Mouse (Mus musculus) 416B (cell line): ENCODE results near the gene B230118H07Rik.

ENCODE experiments used
- DNase-seq: peaks from one replicate; pipeline ENCODE4 v3.0.0; 2011; ENCODE audit warnings: low read depth

Gene B230118H07Rik

GRCm38 (mm10) chr2:101649114-101649671, at the start of gene B230118H07Rik, which contains the start of gene Rag1:
B230118H07Rik (minus strand) TSS chr2:101649532.
Rag1 (minus strand) TSS chr2:101649501.
- DNase-seq, result no peak

- no peak for DNase-seq
Measured at GRCm38 (mm10) chr2:101695584-101695983, 46.3 kb upstream of the B230118H07Rik start.

- peak; percentile 49 for DNase-seq
Measured at GRCm38 (mm10) chr2:101693577-101694215, 44.4 kb upstream of the B230118H07Rik start.

- no peak for DNase-seq
Measured at GRCm38 (mm10) chr2:101693043-101693442, 43.7 kb upstream of the B230118H07Rik start.

- no peak for DNase-seq
Measured at GRCm38 (mm10) chr2:101690252-101690827, 41.0 kb upstream of the B230118H07Rik start.

GRCm38 (mm10) chr2:101688011-101688410, 38.7 kb upstream of the B230118H07Rik start:
- no peak for DNase-seq

- DNase-seq, result no peak
Measured at GRCm38 (mm10) chr2:101684421-101684820, 35.1 kb upstream of the B230118H07Rik start.

GRCm38 (mm10) chr2:101679164-101679784, 29.9 kb upstream of the B230118H07Rik start:
- peak; percentile 34 for DNase-seq

GRCm38 (mm10) chr2:101678236-101679021, 29.1 kb upstream of the B230118H07Rik start, which contains the start of gene Traf6:
Traf6 (plus strand) TSS chr2:101678429.
- DNase-seq, result peak; percentile 87

- no peak for DNase-seq
Measured at GRCm38 (mm10) chr2:101673547-101673946, 24.2 kb upstream of the B230118H07Rik start.

GRCm38 (mm10) chr2:101668751-101669150, 19.4 kb upstream of the B230118H07Rik start:
- DNase-seq, result no peak

GRCm38 (mm10) chr2:101665703-101666092, 16.4 kb upstream of the B230118H07Rik start:
- DNase-seq, result no peak

- peak; percentile 72 for DNase-seq
Measured at GRCm38 (mm10) chr2:101665058-101665702, 15.8 kb upstream of the B230118H07Rik start.

- no peak for DNase-seq
Measured at GRCm38 (mm10) chr2:101660536-101660935, 11.2 kb upstream of the B230118H07Rik start.

GRCm38 (mm10) chr2:101652921-101653597, 3.7 kb upstream of the B230118H07Rik start:
- peak; percentile 68 for DNase-seq

- no peak for DNase-seq
Measured at GRCm38 (mm10) chr2:101652204-101652920, 3.0 kb upstream of the B230118H07Rik start.

- no peak for DNase-seq
Measured at GRCm38 (mm10) chr2:101650446-101650845, 1.1 kb upstream of the B230118H07Rik start.

GRCm38 (mm10) chr2:101648361-101648760, 971 bp downstream of the B230118H07Rik start:
- no peak for DNase-seq

- no peak for DNase-seq
Measured at GRCm38 (mm10) chr2:101645841-101646240, 3.5 kb downstream of the B230118H07Rik start.

GRCm38 (mm10) chr2:101639840-101640350, 9.4 kb downstream of the B230118H07Rik start:
- DNase-seq, result no peak
